Mouse (Mus musculus) heart, adult 2 months (tissue): ENCODE measurements around the gene Ripor1.

Experiments
- CTCF ChIP-seq: fragments of 200-600 bp; IDR thresholded peaks from 2 replicates; pipeline ENCODE4 v1.8.1; 2022; ENCODE audit warnings: antibody characterized with exemption, mild to moderate bottlenecking, moderate library complexity
- EP300 ChIP-seq: fragments of 200-500 bp; IDR thresholded peaks from 2 replicates; pipeline ENCODE4 v1.6.1; 2011; ENCODE audit warnings: low read depth, low read length, control low read depth; ENCODE audit not compliant: insufficient read depth

GRCm38 (mm10) chr8:105618279-105618634 lies 13.2 kb downstream of the Ripor1 start:
- TF ChIP-seq CTCF, result no peak
- TF ChIP-seq EP300, result no peak
